Mouse (Mus musculus) heart, postnatal 0 days (tissue): ENCODE results near the gene Baiap2. TPM values are rescaled to one million over a fixed set of nuclear protein-coding genes. Genes with fewer than 3 reads are reported as not detected.

Experiments used
- ATAC-seq: fragments of 200-750 bp; cut with Nextera tagmentation; 2 replicates; pipeline ENCODE4 v1.8.0; 2017; ENCODE audit warnings: low read depth, moderate number of reproducible peaks, moderate library complexity; ENCODE audit not compliant: insufficient read depth
- DNase-seq: peaks from one replicate; pipeline ENCODE4 v3.0.0-alpha.2; 2016; ENCODE audit warnings: low spot score
- H3K27ac ChIP-seq: fragments of 300-500 bp; sonication (generic); 2 replicates; pipeline ENCODE4 v1.5.1; 2014; ENCODE audit warnings: low read depth, mild to moderate bottlenecking
- H3K27me3 ChIP-seq: fragments of 300-500 bp; sonication (generic); 2 replicates; pipeline ENCODE4 v1.6.1; 2014; ENCODE audit warnings: low read length, mixed read lengths; ENCODE audit not compliant: control insufficient read depth, insufficient read depth
- H3K36me3 ChIP-seq: fragments of 300-500 bp; sonication (generic); replicated peaks from 2 replicates; pipeline ENCODE4 v1.6.1; 2014; ENCODE audit warnings: low read length, mixed read lengths; ENCODE audit not compliant: control insufficient read depth, insufficient read depth
- H3K4me1 ChIP-seq: fragments of 300-500 bp; sonication (generic); 2 replicates; pipeline ENCODE4 v1.6.1; 2014; ENCODE audit warnings: antibody characterized with exemption; ENCODE audit not compliant: control insufficient read depth, insufficient read depth
- H3K4me2 ChIP-seq: fragments of 300-500 bp; sonication (generic); 2 replicates; pipeline ENCODE4 v1.6.1; 2014; ENCODE audit warnings: low read depth, mild to moderate bottlenecking, low read length, moderate library complexity
- H3K4me3 ChIP-seq: fragments of 300-500 bp; sonication (generic); 2 replicates; pipeline ENCODE4 v1.5.1; 2014; ENCODE audit warnings: low read depth, low read length
- H3K9ac ChIP-seq: fragments of 300-500 bp; sonication (generic); replicated peaks from 2 replicates; pipeline ENCODE4 v1.6.1; 2014; ENCODE audit warnings: low read depth, low read length, mixed read lengths
- H3K9me3 ChIP-seq: fragments of 300-500 bp; sonication (generic); replicated peaks from 2 replicates; pipeline ENCODE4 v1.6.1; 2016; ENCODE audit warnings: low read length; ENCODE audit not compliant: control insufficient read depth
- CTCF ChIP-seq: IDR thresholded peaks from 2 replicates; pipeline ENCODE4 v1.5.1; 2016; ENCODE audit warnings: antibody characterized with exemption, control low read depth, low read depth
- EP300 ChIP-seq: IDR thresholded peaks from 2 replicates; pipeline ENCODE4 v1.6.1; 2016; ENCODE audit warnings: antibody characterized with exemption, low read depth
- WGBS: fragments of 180-500 bp; shearing (Covaris S2); extraction: QIAGEN DNeasy Blood & Tissue Kit; methylation state at CpG from one replicate; pipeline ENCODE4 v1.1.7; 2014; 5-methylcytosine and 5-hydroxymethylcytosine counted together
- polyA plus RNA-seq: library from polyadenylated mRNA; unstranded; fragments of >200 nt; fragmentation: Nextera tagmentation; extraction: Ambion mirVana; gene quantifications from 2 replicates; pipeline ENCODE4 v1.2.1, GENCODE M21; 2015
- total RNA-seq: library from RNA; depleted of rRNA; stranded (reverse); fragments of >200 nt; gene quantifications from 2 replicates; pipeline ENCODE4 v1.2.3, GENCODE M21; 2014; ENCODE audit warnings: low replicate concordance

Baiap2 gene
- total and polyA plus RNA-seq, 2 experiments from 2014 or later = 8.2 to 22.0 TPM

DNA sequence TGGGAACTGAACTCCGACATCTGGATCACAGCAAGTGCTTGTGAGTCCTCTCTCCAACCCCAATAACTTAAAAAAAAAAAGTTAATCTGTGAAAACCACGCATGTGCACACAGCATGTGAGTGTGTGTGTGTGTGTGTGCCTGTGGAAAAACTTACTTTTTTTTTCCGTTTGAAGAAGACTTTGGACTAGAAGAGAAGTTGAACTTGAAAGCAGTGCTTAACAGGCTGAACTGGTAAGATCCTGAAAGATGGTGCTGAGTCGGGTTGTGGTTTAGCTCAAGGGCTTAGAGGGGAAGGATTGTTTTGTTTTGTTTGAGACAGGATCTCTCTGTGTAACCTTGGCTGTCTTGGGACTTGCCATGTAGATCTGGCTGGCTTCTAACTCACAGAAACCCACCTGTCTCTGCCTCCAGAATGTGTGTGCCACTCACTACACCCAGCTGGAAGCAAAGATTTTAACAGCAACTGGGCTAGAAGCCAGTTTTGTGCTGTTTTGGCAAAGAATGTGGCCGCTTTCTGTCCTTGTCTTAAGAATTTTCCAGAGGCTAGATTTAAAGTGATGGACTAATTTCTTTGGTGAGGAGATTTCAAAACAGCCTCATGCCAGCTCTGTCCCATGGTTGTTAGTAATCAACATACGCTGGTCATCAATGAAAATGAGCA lies 12.8 kb upstream of the Baiap2 start:
- H3K9me3 ChIP-seq = no peaks in the 10 kb centered on the region
- no peak for ATAC-seq
- H3K27me3 ChIP-seq = no peaks in the 10 kb centered on the region
- TF ChIP-seq EP300 (no peak), CTCF (no peak)
- no peaks in the 10 kb centered on the region for H3K4me1 ChIP-seq
- 74% methylated on average over 6 of the region's 6 CpGs for WGBS
- no peak overlapping the region for H3K9ac ChIP-seq
- DNase-seq = no peak
- H3K4me3 ChIP-seq = no peak overlapping the region
- no peak overlapping the region for H3K27ac ChIP-seq
- no peak overlapping the region for H3K4me2 ChIP-seq
- H3K36me3 ChIP-seq = no peaks in the 10 kb centered on the region

DNA sequence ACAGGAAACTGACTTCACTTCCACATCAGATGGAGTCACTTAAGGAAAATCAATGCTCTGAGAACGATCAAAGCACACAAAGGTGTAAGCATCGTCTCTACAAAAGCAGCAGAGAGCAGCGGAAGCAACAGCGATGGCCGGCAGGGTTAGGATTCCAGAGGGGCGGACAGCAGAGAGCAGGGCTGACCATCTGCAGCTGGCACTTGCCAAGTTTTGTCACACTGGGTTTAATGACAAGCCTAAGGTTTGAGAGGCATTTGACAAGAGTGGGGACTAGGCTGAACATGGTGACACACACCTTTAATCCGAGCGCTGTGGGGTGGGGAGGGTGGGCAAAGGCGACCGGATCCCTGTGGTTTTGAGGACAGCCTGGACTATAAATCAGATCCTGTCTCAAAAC lies 10.8 kb upstream of the Baiap2 start:
- no peaks in the 10 kb centered on the region for H3K4me1 ChIP-seq
- WGBS = 71% methylated on average over 10 of the region's 10 CpGs
- H3K27ac ChIP-seq = no peak overlapping the region
- no peak overlapping the region for H3K9ac ChIP-seq
- H3K36me3 ChIP-seq = no peaks in the 10 kb centered on the region
- no peaks in the 10 kb centered on the region for H3K27me3 ChIP-seq
- ATAC-seq (no peak), DNase-seq (no peak)
- TF ChIP-seq EP300 (no peak), CTCF (no peak)
- no peaks in the 10 kb centered on the region for H3K9me3 ChIP-seq
- no peak overlapping the region for H3K4me3 ChIP-seq
- H3K4me2 ChIP-seq = no peak overlapping the region

DNA sequence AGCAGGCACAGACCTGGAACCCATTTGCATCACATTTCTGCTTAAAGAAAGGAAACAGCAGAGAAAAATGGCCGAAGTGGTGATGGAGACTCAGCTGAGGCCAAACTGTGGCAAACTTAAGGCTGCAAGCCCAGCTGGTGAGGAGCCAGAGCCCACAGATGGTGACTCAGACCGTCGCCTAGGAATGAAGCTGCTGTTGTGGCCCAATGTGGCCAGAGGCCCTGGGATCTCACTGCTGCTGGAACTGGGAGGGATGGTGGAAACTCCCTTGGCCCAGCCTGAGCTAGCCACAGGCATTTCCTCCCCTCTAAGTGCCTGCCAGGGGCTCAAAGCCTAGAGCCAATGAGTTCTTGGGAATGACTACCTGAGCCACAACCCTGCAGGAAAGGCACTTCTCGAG lies 9.4 kb upstream of the Baiap2 start:
- H3K27me3 ChIP-seq = no peaks in the 10 kb centered on the region
- no peak overlapping the region for H3K4me3 ChIP-seq
- H3K9me3 ChIP-seq = no peaks in the 10 kb centered on the region
- no peak overlapping the region for H3K27ac ChIP-seq
- WGBS = 48% methylated on average over 4 of the region's 4 CpGs
- TF ChIP-seq CTCF (no peak), EP300 (no peak)
- no peaks in the 10 kb centered on the region for H3K36me3 ChIP-seq
- ATAC-seq = no peak
- no peaks in the 10 kb centered on the region for H3K4me1 ChIP-seq
- no peak overlapping the region for H3K9ac ChIP-seq
- no peak overlapping the region for H3K4me2 ChIP-seq
- no peak for DNase-seq

DNA sequence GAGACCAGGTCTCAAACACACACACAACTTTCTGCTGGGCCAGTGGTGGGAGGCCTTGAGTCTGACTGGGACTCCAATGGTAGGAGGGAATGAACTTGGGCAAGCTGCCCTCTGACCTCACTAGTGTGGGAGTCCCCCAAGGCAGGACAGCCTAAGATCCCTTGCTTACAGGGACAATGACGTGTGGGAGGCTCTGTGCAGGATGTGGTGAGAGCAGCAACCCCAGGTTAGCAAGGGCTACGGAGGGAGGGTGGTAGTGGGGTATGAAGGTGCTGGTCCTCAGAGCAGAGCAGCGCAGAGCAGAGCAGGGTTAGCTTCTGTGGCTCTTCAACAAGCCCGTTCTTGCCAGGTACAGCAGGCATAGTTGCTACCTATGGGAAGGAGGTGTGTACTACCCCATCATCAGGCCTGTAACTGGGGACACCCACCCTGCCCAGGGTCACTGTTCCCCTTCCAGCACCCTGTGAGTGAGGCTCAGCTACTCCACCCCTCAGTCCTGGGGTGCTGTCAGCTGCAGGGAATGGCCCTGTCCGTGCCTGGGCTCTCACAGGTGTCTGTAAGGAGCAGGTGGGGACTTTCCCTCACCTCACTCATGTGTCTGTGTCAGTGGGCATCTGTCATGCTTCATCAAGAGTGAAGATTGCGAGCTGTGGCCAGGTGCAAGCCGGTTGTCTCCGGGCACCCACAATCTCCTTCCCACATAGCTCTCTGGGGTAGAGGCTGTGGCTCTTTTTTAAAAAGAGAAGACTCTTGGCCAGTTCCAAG lies 8.6 kb upstream of the Baiap2 start:
- Histone ChIP-seq H3K27me3 (0 out of 2 replicates have a peak, but pooled peaks cover 4% of the 10 kb centered on the region), H3K9ac (no peak overlapping the region), H3K4me3 (no peak overlapping the region), H3K27ac (no peak overlapping the region), H3K4me2 (no peak overlapping the region), H3K9me3 (no peaks in the 10 kb centered on the region), H3K4me1 (no peaks in the 10 kb centered on the region), H3K36me3 (no peaks in the 10 kb centered on the region)
- no peak for TF ChIP-seq CTCF
- no peak for TF ChIP-seq EP300
- no peak for DNase-seq
- WGBS = 67% methylated on average over 8 of the region's 8 CpGs
- ATAC-seq = no peak

DNA sequence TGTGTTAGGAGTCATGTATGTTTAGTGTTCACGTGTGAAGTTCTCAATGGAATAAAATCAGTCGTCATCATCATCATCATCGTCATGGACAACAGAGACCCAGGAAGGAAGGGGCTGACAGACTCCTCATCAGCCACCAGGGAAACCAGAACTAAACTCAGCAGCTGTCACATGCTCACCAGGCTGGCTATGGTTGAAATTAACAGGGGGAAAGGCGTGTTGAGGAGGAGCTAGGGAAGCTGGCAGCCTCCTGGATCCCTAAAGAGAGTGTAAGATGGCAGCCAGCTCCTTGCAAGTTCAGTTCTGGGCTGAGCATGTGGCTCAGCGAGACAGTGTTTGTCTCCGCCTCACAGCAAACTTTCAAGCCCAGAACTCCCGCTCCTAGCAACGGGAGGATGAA lies 7.8 kb upstream of the Baiap2 start:
- Histone ChIP-seq H3K4me1 (no peaks in the 10 kb centered on the region), H3K4me3 (no peak overlapping the region), H3K36me3 (no peaks in the 10 kb centered on the region), H3K27ac (no peak overlapping the region), H3K4me2 (no peak overlapping the region), H3K9me3 (no peaks in the 10 kb centered on the region), H3K27me3 (0 out of 2 replicates have a peak, but pooled peaks cover 4% of the 10 kb centered on the region), H3K9ac (no peak overlapping the region)
- TF ChIP-seq EP300 (no peak), CTCF (no peak)
- ATAC-seq (no peak), DNase-seq (no peak)
- 68% methylated on average over 8 of the region's 8 CpGs for WGBS
